Mouse (Mus musculus) thymus, adult 2 months (tissue): ENCODE data around the gene Mindy4b-ps.
"Not testable (repeated sequence)": the region's sequence is repeated elsewhere in the genome, so short reads cannot be mapped to it uniquely, and the experiment has no call there.

Experiments used
- CTCF ChIP-seq: fragments of 200-500 bp; IDR thresholded peaks from 2 replicates; pipeline ENCODE4 v1.5.1; 2012; ENCODE audit warnings: mild to moderate bottlenecking, control low read depth, low read length, moderate library complexity, borderline replicate concordance; ENCODE audit not compliant: control insufficient read depth, poor library complexity, insufficient read depth; ENCODE audit errors: extremely low read depth
- POLR2A ChIP-seq: fragments of 200-500 bp; IDR thresholded peaks from 2 replicates; pipeline ENCODE4 v1.6.1; 2012; ENCODE audit warnings: mild to moderate bottlenecking, low read length, control low read depth, moderate library complexity; ENCODE audit not compliant: control insufficient read depth, poor library complexity, insufficient read depth; ENCODE audit errors: extremely low read depth

- TF ChIP-seq CTCF, POLR2A: not testable (repeated sequence)
Observed at GRCm38 (mm10) chr3:58871882-58872281, 49.8 kb upstream of the Mindy4b-ps start.
